Mouse (Mus musculus): ENCODE measurements around the gene Ppip5k2. TPM values are rescaled to one million over a fixed set of nuclear protein-coding genes. Genes with fewer than 3 reads are reported as not detected.
"Not testable (repeated sequence)": the region's sequence is repeated elsewhere in the genome, so short reads cannot be mapped to it uniquely, and the experiment has no call there.

Gene Ppip5k2
- total RNA-seq (2015; ENCODE audit: low replicate concordance) (6.8 and 14.3 TPM in 2 replicates), total RNA-seq (2017; ENCODE audit: low replicate concordance) (6.8 and 9.1 TPM in 2 replicates)

DNA sequence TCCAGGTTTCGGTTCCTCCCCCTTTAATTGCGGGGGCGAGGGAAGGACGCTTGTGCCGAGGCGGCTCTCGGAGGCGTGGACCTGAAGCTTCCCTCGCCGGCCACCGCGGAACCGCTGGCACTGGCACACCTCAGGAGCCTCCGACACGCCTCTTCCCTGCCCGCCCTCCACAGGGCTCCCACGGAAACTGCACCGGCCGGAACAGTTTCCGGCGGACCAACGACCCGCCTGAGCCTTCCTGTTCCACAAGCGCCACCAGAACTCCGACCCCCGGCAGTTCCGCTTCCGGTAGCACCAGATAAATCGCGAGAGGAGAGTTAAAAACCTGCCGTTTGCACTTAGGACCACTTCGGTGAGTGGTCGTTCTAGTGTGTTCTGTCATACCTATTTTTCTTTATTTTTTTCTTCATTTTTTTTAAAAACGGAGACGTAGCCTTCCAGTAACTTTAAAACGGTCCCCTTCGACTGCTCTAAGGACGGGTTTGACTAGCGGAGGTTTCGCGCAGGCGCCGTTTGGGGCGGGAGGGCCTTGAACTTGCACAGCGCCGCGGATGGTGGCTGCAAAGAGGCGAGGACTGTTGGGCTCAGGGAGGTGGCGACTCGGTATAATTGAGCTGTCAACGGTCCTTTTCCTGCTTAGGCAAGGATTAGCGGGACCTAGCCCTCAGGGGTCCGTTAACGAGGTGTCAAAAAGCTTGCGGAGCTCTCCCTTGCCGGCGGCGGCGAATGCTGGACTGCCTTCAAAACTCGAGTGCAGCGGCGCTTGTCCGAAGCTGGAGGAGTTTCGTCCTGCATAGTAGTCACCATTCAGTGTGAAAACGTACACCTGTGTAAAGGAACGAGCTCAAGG lies at the start of gene Ppip5k2, which contains the start of gene Gin1:
Ppip5k2 (minus strand) TSS at position 508 of the 850 bp plus-strand sequence.
Gin1 (plus strand) TSS at position 269 of the 850 bp plus-strand sequence.
- ATAC-seq (replicated peaks; ENCODE audit: low FRiP score, poor library complexity, severe bottlenecking), result peak; percentile 93

DNA sequence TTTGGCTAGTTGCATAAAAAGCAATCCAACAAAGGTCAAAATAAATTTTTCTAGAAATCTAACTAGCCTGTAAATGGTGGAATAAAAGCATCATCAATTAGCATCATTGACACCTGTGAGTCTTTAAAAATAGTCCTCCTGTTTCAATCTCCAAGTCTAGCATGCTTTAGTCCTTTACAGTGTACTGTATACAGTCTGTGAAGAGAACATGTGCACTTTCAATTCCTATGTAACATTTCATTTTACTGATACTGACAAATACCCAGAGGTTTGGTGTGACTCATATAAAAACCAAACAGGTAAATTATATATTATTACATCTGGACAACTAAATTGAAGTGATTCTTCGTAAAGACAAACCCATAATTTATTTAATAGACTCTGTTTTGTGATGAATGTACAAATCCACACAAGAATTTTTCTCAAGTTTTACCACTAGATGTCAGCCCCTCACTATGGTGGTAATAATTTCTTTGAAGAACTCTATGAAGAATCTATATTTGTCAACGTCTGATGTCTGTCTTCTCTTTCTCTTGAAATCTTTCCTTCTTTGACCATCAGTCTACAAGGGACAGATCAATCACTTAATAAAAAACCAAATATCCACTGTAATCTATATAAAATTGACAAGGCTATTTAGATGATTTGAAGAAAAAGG lies 39.2 kb upstream of the Ppip5k2 start:
- no peak for ATAC-seq (replicated peaks; ENCODE audit: low FRiP score, poor library complexity, severe bottlenecking)

DNA sequence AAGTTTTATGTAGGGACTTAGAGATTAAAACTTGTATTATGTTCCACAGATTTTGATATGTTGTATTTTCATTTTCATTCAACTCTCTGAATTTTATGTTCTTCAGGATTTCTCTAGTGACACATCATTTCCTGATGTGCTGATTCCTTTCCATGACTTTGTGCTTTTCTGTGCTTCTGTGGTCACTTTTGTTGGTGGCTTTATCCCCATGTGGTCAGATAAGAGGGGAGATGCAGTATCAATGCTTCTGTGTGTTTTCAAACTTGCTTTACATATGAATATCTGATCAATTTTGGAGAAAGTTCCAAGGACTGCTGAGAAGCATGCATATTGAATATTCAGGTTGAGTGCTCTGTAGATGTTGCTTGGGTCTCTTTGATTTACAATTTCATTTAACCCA lies 34.3 kb upstream of the Ppip5k2 start:
- no peak for ATAC-seq (replicated peaks; ENCODE audit: low FRiP score, poor library complexity, severe bottlenecking)

DNA sequence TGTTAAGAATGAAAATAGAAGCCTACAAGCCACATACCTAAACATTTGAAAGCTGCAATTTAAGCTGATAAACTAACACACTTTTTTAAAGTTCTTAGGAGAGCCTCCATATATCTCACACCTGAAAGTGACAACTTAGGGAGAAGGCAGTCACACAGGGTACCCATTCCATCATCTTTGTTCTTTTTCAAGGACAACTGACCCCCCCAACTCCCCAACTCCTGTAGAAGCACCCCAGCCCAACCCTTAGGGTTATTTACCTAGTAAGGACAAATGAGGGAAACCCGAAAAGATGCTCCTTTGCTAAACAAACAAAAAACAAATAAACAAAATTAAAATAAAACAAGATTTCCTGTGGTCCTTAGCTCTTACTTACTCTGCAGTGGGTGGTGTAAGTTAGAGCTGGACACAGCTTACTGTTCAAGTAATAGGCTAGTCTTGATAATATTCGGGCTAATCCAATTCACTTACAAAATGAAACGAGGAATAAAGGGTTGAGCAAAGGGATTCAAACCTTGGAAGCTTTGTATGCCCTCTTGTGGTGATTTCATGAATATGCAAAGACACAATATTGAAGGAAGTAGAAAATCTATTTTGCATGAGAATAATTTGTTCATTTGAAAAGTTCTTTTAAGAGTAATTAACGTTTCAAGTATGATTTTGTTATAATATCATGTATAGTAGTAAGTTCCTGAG lies 32.1 kb upstream of the Ppip5k2 start:
- ATAC-seq (replicated peaks; ENCODE audit: low FRiP score, poor library complexity, severe bottlenecking), result no peak

DNA sequence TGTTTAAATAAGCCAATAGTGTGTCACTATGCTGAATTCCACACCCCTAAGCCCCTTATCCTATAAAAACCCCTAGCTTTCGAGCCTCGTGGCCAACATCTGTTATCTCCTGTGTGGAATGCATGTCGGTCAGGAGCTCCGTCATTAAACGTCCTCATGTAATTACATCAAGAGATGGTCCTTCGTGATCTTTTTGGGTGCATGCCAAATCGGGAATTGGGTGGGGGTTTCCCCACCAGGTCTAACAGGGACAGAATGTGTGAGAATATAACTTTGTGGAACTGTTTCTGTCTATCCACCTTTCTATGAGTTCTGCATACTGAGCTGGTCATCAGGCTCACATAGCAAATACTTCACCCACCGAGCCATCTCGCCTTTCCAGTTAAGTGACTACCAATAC lies 25.7 kb upstream of the Ppip5k2 start:
- ATAC-seq (replicated peaks; ENCODE audit: low FRiP score, poor library complexity, severe bottlenecking), result no peak

DNA sequence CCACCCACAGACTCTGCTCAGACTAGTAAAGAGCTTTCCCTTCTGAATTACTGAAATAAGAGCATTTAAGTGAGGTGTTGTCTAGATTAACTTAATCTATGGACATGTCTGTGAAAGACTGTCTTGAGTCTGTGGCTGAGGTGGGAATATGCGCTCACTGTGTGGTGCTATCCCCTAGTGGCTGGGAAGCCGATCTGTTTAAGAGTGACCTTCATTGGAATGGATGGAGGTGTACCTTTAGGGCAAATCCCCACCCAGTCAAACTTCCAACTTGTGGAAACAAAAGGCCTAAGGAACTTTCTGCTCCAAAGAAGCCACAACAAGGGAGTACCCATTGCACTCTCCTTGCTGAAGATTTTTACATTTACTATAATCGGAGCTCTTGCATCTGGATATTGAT lies 23.9 kb upstream of the Ppip5k2 start:
- ATAC-seq (replicated peaks; ENCODE audit: low FRiP score, poor library complexity, severe bottlenecking), result no peak

DNA sequence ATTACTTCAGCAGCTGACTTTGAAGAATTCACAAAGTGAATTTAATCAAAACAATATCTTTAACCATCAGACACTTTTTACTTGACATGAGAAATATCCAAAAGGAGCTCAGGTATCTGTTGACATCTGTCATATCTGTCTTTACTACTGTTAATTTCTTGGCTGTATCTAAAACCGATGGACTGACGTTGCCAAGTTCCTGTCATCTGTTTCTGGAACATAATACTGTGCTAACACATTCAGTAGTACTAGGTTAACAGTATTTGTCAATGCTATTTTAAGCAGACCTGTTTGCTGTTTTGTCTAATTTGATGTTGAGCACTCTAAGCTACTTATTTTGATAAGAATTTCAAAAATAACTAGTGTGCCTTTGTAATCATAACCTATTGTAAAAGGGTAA lies 18.3 kb upstream of the Ppip5k2 start:
- ATAC-seq (replicated peaks; ENCODE audit: low FRiP score, poor library complexity, severe bottlenecking), result no peak

DNA sequence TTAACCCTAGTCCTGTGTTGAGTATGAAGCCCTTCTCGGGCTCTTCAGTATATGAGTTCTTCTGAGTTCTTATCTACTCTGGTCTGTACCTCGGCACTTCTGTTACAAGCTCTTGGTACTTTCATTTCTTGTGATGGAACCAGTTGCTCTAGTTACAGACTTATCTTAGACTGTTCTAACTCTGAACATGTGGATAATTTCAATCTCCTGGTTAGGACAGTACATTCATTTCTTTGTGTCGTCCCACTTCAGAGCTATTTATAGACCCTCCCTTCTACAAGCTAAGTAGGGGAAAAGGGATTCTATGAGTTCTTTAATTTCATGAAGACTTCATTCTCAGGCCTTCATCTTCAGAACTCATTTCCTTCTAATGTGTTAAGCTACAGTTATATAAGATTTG lies 17.5 kb upstream of the Ppip5k2 start:
- ATAC-seq (replicated peaks; ENCODE audit: low FRiP score, poor library complexity, severe bottlenecking), result no peak

DNA sequence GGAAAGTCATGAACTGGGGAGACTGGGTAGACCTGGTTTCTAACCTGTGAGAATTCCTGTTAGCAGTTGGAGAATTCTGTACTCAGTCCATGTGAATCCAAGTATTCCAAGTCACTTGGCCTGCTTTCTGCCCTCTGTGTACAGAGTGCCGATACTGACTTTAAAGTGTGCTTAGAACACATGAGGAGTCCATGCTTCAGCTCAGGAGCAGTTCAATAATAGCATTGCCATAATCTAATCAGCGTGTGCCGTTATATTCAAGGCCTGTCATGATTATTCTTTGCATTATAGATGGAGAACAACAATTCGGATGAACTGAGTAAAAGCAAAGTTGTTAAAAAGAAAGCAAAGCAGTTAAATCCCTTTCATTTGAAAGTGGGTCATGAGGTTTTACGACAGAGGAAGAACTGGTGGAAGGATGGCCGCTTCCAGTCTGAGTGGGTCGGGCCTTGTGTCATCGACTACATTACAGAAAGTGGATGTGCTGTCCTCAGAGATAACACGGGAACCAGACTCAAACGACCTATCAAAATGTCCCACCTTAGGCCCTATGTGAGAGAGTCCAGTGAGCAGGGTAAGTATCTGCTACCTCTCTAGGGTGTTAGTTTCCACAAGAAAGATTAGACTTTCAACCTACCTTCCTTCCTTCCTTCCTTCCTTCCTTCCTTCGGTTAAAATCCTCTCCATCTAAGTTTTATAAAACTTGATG lies 15.6 kb upstream of the Ppip5k2 start:
- peak; percentile 90 for ATAC-seq (replicated peaks; ENCODE audit: low FRiP score, poor library complexity, severe bottlenecking)

DNA sequence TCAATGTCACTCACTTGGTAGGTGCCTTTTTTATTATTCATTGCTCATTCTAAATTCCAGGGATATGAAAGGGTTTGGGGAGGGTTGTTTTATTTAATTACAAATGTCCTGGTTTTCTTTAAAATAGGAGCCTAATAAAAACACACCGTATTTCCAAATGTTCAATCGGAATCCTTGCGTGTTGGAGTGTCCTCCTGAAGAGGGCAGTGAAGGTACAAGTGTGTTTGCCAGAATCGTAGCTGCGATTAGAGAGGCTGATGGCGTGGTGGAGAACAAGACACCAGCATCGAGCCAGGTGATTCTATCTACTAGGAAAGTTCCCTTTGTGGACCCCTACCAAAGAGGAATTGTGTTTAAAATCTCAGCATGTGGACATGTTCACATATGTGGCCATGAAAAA lies 14.7 kb upstream of the Ppip5k2 start:
- ATAC-seq (replicated peaks; ENCODE audit: low FRiP score, poor library complexity, severe bottlenecking), result no peak

DNA sequence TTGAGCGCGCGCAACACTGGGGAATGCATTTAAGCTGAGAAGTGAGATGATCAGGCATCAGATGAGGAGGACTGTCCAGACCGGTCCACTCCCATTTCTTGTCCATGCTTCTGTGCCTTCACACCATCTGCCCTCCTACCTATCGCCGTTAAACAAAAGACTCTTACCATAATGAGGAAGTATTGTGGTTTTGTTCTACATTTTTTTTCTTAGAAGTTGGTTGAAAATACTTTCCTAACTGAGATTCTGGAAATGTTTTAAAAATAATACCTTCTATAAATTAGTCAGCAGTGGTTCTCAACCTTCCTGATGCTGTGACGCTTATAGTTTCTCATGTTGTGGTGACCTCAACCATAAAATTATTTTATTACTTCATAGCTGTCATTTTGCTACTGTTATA lies 11.5 kb upstream of the Ppip5k2 start:
- ATAC-seq (replicated peaks; ENCODE audit: low FRiP score, poor library complexity, severe bottlenecking), result no peak

DNA sequence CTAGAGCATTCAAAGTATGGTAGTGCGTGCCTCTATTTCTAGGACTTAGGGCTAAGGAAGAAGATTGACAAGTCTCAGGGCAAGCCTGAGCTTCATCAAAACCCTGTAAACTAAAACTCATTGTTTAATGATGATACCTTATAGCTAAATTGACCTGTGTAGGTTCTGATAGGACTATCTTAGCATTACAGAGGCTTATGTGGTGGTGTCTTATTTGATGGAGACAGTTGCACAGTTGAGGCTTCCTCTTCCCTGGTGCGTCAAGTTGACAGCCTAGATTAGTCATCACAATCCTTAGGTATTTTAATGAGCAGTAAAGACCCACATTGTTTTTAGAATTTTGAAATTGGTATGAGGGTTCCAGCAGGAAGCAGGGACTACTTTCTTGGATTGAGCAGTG lies 3.8 kb upstream of the Ppip5k2 start:
- ATAC-seq (replicated peaks; ENCODE audit: low FRiP score, poor library complexity, severe bottlenecking), result no peak

DNA sequence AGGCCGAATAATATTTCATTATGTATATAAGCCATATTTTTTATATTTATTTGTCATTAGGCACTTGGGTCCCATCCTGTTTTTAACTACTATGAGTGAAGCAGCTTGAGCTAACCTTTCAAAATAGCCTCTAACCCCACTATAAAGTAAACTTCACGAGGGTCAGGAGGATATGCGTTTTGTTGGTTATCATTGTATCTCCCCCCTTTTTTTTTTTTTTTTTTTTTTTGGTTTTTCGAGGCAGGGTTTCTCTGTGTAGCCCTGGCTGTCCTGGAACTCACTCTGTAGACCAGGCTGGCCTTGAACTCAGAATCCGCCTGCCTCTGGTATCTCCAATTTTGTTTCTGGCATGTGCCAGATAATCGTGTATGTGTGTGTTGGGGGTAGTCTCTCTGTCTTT lies 3.2 kb upstream of the Ppip5k2 start:
- ATAC-seq (replicated peaks; ENCODE audit: low FRiP score, poor library complexity, severe bottlenecking), result no peak

DNA sequence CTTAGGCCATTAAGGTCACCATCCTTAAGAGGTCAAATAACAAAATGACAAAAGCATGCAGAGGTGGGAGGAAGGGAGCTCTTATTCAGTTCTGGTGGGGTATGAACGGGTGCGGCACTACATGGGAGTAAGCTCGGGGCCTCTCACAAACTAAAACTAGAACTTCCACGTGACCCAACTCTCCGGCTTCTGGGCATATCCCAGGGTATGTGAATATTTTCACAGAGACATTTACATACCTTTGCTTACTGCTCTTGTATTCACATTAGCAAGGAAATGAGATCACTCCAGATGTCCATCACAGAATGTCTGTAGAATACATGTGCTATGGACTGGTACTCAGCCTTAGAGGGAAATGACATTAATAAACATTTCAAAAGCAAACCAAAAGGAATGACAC lies 1.5 kb upstream of the Ppip5k2 start:
- ATAC-seq (replicated peaks; ENCODE audit: low FRiP score, poor library complexity, severe bottlenecking), result no peak

DNA sequence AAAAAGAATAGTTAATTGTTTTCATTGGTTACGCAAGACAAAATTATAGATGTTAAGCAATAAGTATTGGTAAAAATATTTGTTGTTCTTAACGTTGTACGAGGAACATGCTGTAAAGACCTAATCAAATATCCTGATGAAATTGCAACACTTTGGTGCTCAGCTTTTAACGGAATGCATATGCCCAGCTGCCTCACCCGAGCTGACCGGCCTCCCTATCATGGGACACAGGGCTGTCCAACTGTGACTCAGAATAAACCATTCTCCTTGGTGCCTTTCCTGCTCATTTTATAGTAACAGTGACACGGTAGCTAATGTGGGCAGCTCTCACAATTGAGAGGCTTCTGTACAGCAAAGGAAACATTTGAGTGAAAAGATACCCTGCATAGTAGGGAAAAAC lies 907 bp upstream of the Ppip5k2 start:
- no peak for ATAC-seq (replicated peaks; ENCODE audit: low FRiP score, poor library complexity, severe bottlenecking)

DNA sequence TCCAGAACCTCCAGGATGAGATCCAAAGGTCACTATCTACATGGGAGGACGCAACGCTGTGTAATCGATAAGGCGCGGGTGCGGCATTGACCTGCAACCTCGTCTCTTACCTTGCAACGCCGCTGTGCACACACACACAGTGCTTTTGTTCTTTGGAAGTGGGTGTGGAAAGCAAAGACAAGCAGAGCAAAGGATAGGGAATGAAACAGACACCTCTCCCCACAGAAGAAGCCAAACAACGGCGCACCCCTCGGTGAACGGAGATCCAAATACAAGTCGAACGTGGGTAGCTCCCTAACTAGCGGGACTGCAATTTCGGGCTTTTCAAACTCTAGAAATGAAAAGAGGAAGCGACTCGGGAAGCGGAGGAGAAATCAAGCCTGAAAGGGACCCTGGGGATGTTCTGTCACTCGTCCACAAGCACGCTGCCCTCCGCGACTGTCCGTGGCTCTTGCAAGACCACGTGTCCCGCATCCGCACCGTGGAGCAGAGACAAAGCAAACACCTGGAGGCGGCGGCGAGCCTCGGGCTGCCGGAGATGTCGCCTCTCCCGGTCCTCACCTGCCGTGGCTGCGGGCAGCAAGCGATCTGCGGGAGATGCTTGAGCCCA lies 812 bp downstream of the Ppip5k2 start:
- ATAC-seq (replicated peaks; ENCODE audit: low FRiP score, poor library complexity, severe bottlenecking), result 0 out of 2 replicates have a peak, but pooled peaks have one; percentile 12

DNA sequence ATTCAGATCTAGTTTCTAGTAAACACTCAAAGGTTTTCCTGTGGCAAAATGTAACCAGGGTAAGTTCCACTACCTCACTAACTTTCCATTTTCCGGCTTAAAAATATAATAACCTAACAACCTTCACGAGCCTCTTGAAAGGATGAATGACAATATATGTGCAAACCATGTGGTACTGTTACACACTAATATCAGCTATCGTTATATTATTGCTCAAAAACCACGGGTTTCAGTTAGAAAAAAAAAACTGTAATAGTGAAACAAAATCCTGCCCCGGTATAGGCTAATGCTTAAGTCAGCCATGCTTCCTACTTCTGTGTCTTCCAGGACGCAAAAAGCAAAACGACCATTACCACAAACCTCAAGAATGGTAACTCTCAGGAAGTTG lies 1.3 kb downstream of the Ppip5k2 start:
- ATAC-seq (replicated peaks; ENCODE audit: low FRiP score, poor library complexity, severe bottlenecking), result no peak

DNA sequence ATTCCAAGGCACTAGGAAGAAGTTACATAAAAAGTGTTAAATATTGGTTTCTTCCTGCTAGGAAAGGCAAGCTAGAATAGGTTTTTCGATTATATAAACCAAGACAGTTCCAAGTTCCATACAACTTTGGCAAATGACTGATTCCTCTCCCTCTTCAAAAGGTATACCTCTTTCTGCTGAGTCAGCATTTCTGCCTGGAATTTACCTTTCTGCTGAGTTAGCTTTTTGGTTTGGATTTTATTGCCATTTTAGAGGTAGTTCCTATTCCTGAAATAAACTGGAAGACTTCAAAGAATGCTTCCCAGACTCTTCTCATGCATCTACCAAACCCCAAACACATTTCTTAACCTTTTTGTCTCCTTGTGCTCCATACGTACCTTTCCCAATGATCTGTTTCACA lies 2.1 kb downstream of the Ppip5k2 start:
- no peak for ATAC-seq (replicated peaks; ENCODE audit: low FRiP score, poor library complexity, severe bottlenecking)

DNA sequence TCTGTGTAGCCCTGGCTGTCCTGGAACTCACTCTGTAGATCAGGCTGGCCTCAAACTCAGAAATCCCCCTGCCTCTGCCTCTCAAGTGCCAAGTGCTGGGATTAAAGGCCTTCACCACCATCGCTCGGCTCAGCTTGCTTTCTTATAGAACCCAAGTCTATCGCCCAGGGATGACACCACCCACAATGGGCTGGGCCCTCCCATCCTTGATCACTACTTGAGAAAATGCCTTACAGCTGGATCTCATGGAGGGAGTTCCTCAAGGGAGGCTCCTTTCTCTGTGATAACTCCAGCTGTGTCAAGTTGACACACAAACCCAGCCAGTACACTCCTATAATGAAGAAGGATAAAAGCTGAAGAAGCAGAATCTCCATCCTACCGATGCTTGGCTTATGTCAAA lies 4.5 kb downstream of the Ppip5k2 start:
- ATAC-seq (replicated peaks; ENCODE audit: low FRiP score, poor library complexity, severe bottlenecking), result not testable (repeated sequence)

DNA sequence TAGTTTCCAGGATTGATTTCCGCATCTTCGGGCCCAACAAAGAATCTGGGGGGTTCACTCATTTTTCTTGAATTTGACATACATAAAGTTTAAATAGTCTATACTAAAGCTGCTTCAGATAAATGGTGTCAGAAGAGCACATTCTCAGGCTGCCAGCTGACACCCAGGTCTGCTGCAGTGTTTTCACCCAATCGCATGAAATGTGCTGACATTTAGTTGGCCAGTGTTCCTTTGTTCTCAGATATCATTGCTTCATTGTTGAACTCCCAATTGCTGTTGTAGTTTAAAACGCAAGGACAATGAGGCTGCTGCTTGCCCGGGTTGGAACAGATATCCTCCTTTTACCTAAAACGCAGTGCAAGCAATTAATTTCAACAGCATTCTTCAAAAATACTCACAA lies 8.7 kb downstream of the Ppip5k2 start:
- no peak for ATAC-seq (replicated peaks; ENCODE audit: low FRiP score, poor library complexity, severe bottlenecking)
